Mouse (Mus musculus): ENCODE data around the gene Chmp5.

DNA sequence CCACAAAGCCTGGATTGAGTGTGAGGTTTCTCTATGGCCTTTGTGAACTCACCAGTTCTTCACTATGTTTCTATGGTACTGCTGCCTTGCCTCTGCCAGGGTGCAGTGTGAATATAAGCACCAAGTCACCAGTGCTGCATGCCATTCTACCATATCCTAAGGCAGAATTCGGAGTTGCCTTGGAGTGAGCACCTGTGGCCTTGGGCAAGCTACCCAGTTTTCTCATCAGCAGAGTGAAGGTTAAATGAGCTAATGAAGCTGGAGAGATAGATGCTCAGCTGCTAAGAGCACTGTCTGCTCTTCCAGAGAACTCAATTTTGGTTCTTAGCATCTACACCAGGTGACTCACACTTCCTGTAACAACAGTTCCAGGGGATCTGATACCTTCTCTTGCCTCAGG, 25.8 kb downstream of the Chmp5 start:
- TF ChIP-seq POLR2A (IDR thresholded peaks at IDR 0.05; ENCODE audit: low read depth, low read length) (no peak), CTCF (IDR thresholded peaks at IDR 0.05; ENCODE audit: extremely low read depth, insufficient read length, insufficient replicate concordance, low read depth, low read length) (no peak)
